Mouse (Mus musculus): ENCODE measurements around the gene Banf1.
"Not testable (repeated sequence)": the region's sequence is repeated elsewhere in the genome, so short reads cannot be mapped to it uniquely, and the experiment has no call there.

Banf1 gene

GRCm38 (mm10) chr19:5374177-5374576 is 7.2 kb upstream of the Banf1 start:
- DNase-seq, result no peak

GRCm38 (mm10) chr19:5372724-5373123 is 5.8 kb upstream of the Banf1 start:
- no peak for DNase-seq

- DNase-seq, result no peak
Observed at GRCm38 (mm10) chr19:5370932-5371331, 4.0 kb upstream of the Banf1 start.

GRCm38 (mm10) chr19:5367455-5367854 is 487 bp upstream of the Banf1 start:
- no peak for DNase-seq

- peak; percentile 97 for DNase-seq
Observed at GRCm38 (mm10) chr19:5366175-5367052, 554 bp downstream of the Banf1 start, which contains the start of gene Eif1ad. TSS of gene Eif1ad (plus strand) at chr19:5366741.

- DNase-seq, result no peak
Observed at GRCm38 (mm10) chr19:5365751-5366150, 1.2 kb downstream of the Banf1 start.

- DNase-seq, result no peak
Observed at GRCm38 (mm10) chr19:5364124-5364523, 2.8 kb downstream of the Banf1 start.

- no peak for DNase-seq
Observed at GRCm38 (mm10) chr19:5362186-5362585, 4.8 kb downstream of the Banf1 start.

GRCm38 (mm10) chr19:5356080-5356479 is 10.9 kb downstream of the Banf1 start:
- no peak for DNase-seq

GRCm38 (mm10) chr19:5353609-5354008 is 13.4 kb downstream of the Banf1 start:
- DNase-seq, result no peak

- not testable (repeated sequence) for DNase-seq
Observed at GRCm38 (mm10) chr19:5349502-5349873, 17.5 kb downstream of the Banf1 start, which contains the start of gene Cst6. TSS of gene Cst6 (minus strand) at chr19:5349574.

- DNase-seq, result peak; percentile 41
Observed at GRCm38 (mm10) chr19:5348526-5349501, 18.2 kb downstream of the Banf1 start.

- no peak for DNase-seq
Observed at GRCm38 (mm10) chr19:5348064-5348463, 18.9 kb downstream of the Banf1 start.

- DNase-seq, result peak; percentile 29
Observed at GRCm38 (mm10) chr19:5345297-5346131, 21.5 kb downstream of the Banf1 start.

GRCm38 (mm10) chr19:5341360-5341759 is 25.6 kb downstream of the Banf1 start:
- DNase-seq, result no peak

- peak; percentile 90 for DNase-seq
Observed at GRCm38 (mm10) chr19:5337975-5338374, 29.0 kb downstream of the Banf1 start.

GRCm38 (mm10) chr19:5335441-5335840 is 31.5 kb downstream of the Banf1 start, which contains the start of gene Catsper1:
TSS of gene Catsper1 (plus strand) at chr19:5335741.
- no peak for DNase-seq

- no peak for DNase-seq
Observed at GRCm38 (mm10) chr19:5334741-5335140, 32.2 kb downstream of the Banf1 start.

GRCm38 (mm10) chr19:5327970-5328369 is 39.0 kb downstream of the Banf1 start:
- peak; percentile 41 for DNase-seq

GRCm38 (mm10) chr19:5323801-5324200 is 43.2 kb downstream of the Banf1 start:
- DNase-seq, result peak; percentile 68

Data from kidney, postnatal 10 days (tissue).